Mouse (Mus musculus): ENCODE results near the gene Olfr1443.
"Not testable (repeated sequence)": the region's sequence is repeated elsewhere in the genome, so short reads cannot be mapped to it uniquely, and the experiment has no call there.

The Olfr1443 gene

DNA sequence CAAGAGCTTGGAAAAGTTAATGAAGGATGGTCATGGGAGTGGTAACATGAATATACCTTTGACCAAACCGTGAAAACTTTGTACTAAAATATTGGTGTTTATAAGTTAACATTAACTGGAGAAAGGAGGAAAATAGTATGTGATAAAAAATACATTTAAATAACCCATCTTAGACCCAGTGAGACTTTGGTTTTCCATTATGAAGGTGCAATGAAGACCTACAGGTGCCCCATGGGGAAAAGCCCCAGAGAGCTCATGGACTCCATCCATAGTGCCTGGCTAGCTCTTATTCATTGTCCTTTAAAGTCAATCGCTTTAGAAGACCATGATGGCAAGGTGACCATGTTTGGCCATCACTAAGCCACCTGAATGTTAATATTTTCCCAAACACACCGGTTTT, at the start of gene Olfr1443:
TSS of gene Olfr1443 (plus strand) at position 301 of the 400 bp plus-strand sequence.
- in situ Hi-C loops (cut with MboI; ENCODE audit: unreplicated experiment in 2 of 2) = no loop called here

- in situ Hi-C loops (cut with MboI; ENCODE audit: unreplicated experiment in 2 of 2) = no loop called here
Observed at GRCm38 (mm10) chr19:12633176-12633575, 44.7 kb upstream of the Olfr1443 start, which contains the start of gene Glyat. Gene Glyat (plus strand): TSS chr19:12633308.

- in situ Hi-C loops (cut with MboI; ENCODE audit: unreplicated experiment in 2 of 2) = no loop called here
Observed at GRCm38 (mm10) chr19:12634259-12634658, 43.7 kb upstream of the Olfr1443 start.

DNA sequence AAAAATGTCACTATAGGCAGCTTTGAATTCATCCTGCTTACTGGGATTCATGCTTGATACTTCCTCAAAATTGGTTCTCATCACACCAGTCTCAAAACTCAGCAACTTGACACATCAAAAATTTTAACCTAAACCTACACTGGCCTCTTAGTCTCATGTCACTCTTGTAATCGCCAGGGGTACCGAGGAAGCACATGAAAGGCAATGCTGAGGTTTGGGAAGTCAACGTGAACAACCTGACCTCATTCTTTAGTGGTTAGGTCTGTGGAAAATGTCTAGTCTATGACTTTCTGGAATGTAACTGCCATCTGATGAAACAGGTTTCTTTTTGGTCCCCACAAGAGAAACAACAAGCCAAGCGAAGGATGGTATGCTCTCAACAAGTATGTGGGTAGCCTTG, 42.9 kb upstream of the Olfr1443 start:
- in situ Hi-C loops (cut with MboI; ENCODE audit: unreplicated experiment in 2 of 2) = no loop called here

- in situ Hi-C loops (cut with MboI; ENCODE audit: unreplicated experiment in 2 of 2) = no loop called here
Observed at GRCm38 (mm10) chr19:12636863-12637262, 41.0 kb upstream of the Olfr1443 start.

DNA sequence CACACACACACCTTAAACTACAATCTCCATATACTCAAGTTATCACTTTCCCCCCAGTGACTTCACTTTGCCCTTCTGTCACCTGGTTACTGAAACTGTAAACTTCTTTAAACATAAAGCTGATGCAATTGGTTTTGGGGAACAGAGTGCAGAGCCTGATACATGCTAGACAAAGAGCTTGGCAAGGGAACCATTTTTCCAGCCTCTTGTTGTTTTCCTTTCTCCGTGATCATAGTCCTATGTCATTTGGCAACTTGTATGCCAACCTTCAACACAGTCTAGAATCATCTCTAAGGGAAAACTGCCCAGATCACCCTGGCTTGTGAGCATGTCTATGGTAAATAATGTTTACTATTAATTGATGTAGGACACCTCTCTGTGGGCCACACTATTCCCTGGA, 39.9 kb upstream of the Olfr1443 start:
- in situ Hi-C loops (cut with MboI; ENCODE audit: unreplicated experiment in 2 of 2) = no loop called here

DNA sequence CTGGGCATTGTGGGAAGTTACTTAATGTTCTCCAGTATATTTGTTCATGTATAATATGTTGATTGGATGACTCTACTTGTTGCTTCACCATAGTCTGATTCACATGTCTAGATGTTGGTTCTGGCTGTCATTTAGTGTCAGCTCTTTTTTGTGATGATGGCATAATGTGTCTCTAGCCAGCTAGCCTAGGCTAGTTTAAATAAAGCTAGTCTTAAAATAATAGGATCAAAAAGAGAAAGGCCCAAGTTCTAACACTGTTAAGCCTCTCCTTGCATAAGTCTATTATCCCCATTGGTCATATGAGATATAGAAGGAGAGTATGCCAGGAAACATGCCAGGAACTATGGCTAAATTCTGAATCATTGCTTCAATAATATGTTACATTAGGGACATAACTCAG, 28.4 kb upstream of the Olfr1443 start:
- in situ Hi-C loops (cut with MboI; ENCODE audit: unreplicated experiment in 2 of 2) = no loop called here

- in situ Hi-C loops (cut with MboI; ENCODE audit: unreplicated experiment in 2 of 2) = no loop called here
Observed at GRCm38 (mm10) chr19:12666156-12666555, 11.8 kb upstream of the Olfr1443 start.

DNA sequence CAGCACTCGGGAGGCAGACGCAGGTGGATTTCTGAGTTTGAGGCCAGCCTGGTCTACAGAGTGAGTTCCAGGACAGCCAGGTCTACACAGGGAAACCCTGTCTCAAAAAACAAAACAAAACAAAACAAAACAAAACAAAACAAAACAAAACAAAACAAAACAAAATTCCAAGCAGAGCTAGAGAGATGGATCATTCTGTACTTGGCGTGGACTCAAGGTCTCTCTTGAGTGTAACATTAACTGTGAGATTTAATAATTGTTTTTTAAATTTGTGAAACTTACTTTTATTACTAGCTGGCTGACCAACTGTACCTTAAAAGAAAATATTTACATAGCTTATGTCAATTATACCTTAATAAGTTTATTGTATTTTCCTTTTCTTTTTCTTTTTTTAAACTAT, 9.3 kb upstream of the Olfr1443 start:
- in situ Hi-C loops (cut with MboI; ENCODE audit: unreplicated experiment in 2 of 2) = not testable (repeated sequence)

GRCm38 (mm10) chr19:12670139-12670538, 7.8 kb upstream of the Olfr1443 start, which contains the start of gene Olfr1442:
Gene Olfr1442 (plus strand): TSS chr19:12670439.
- in situ Hi-C loops (cut with MboI; ENCODE audit: unreplicated experiment in 2 of 2) = no loop called here

GRCm38 (mm10) chr19:12671051-12671450, 6.9 kb upstream of the Olfr1443 start:
- in situ Hi-C loops (cut with MboI; ENCODE audit: unreplicated experiment in 2 of 2) = no loop called here

- in situ Hi-C loops (cut with MboI; ENCODE audit: unreplicated experiment in 2 of 2) = no loop called here
Observed at GRCm38 (mm10) chr19:12684638-12685037, 6.7 kb downstream of the Olfr1443 start.

DNA sequence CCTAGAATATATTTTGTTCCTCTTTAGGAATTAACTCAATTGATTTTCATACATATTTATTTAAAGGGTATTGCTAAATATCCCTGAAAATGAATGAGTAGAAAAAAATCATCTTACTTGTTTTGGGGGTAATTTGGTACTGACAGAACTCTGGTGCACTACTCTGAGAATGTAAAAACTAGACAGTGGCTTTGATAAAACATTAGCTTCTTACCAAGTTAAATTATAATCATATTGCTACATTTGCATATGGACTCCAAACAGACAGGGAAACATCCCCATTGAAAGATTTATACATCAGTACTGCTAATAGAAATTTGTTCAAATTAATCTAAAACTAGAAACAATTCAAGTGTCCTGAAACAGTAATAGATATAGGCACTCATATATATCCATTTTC, 7.3 kb downstream of the Olfr1443 start:
- in situ Hi-C loops (cut with MboI; ENCODE audit: unreplicated experiment in 2 of 2) = no loop called here

DNA sequence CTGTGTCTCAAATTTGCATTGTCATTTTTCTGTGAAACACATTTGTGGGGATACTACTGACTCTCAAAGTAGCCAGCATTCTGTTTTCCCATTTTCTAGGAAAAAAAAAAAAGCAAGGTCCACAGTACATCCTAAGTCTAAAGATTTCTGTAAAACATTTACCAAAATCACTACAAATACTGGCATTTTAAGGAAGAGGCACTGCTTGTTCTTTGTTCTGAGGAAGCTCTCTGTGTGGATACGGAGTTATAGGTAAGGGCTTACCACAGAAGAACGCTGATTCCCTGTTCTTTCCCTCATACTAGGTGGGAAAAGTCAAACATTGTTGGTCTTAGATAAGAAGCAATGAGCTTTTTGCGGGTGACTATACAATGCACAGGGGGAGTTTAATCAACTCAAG, 17.7 kb downstream of the Olfr1443 start, which contains the start of gene Keg1:
TSS of gene Keg1 (plus strand) at position 197 of the 400 bp plus-strand sequence.
- in situ Hi-C loops (cut with MboI; ENCODE audit: unreplicated experiment in 2 of 2) = no loop called here

DNA sequence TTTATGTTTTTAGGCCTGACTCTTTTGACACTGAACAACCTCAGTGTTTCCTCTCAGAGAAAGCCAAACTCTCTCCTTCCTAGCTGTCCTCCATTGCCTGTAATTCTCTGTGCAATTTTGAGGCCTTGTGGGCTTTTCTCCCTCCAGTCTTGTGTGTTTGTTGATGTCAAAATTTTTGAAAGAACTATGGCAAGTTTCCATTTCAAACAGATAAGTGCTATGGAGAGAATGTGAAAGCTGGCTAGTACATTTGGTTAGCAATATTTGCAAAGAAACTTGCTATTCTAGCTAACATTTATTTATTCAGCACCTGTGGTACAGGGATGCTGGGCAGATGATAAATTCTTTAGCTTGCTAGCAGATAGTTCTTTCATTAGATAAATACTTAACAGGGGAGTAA, 18.3 kb downstream of the Olfr1443 start:
- in situ Hi-C loops (cut with MboI; ENCODE audit: unreplicated experiment in 2 of 2) = no loop called here

DNA sequence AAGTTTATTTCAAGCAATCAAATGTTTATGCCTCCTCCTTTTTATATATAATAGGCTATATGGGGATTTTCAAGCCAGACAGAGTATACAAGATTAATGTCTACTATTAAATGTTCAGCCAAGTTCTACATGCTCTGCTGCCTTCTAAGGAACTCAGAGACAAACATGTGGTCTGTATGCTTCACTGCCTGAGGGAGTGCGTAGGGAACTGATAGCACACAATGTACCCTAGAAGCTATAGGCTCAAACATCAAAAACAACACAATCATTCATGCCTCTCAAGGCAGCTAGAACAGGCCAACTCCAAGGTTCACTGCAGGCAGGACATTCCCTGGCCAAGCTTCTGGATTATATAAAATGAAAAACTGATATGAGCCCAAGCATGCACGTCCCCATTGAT, 30.5 kb downstream of the Olfr1443 start:
- in situ Hi-C loops (cut with MboI; ENCODE audit: unreplicated experiment in 2 of 2) = no loop called here

GRCm38 (mm10) chr19:12708986-12709385, 31.1 kb downstream of the Olfr1443 start:
- in situ Hi-C loops (cut with MboI; ENCODE audit: unreplicated experiment in 2 of 2) = no loop called here

GRCm38 (mm10) chr19:12719189-12719588, 41.3 kb downstream of the Olfr1443 start:
- in situ Hi-C loops (cut with MboI; ENCODE audit: unreplicated experiment in 2 of 2) = loop anchor here in 1 of 2 experiments (10.0 kb wide), 1 partner anchor 204 kb away; no protein-coding TSS in a partner anchor

DNA sequence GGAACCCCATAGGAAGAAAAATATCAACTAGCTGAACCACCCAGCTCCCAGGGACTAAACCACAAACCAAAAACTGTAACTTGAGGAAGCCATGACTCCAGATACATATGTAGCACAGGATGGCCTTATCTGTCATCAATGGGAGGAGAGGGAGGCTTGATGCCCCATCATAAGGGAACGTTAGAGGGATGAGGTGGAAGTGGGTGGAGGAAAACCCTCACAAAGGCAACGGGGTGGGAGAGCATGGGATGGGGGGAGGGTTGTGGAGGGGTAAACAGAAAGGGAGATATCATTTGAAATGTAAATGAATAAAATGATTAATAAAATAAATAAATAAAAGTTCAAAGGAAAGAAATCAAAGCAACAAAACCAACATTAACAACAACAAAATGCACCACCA, 42.6 kb downstream of the Olfr1443 start:
- in situ Hi-C loops (cut with MboI; ENCODE audit: unreplicated experiment in 2 of 2) = loop anchor here in 1 of 2 experiments (5.0 kb wide), 1 partner anchor 97 kb away; no protein-coding TSS in a partner anchor

GRCm38 (mm10) chr19:12720919-12721318, 43.0 kb downstream of the Olfr1443 start:
- in situ Hi-C loops (cut with MboI; ENCODE audit: unreplicated experiment in 2 of 2) = loop anchor here in 1 of 2 experiments (5.0 kb wide), 1 partner anchor 96 kb away; no protein-coding TSS in a partner anchor

DNA sequence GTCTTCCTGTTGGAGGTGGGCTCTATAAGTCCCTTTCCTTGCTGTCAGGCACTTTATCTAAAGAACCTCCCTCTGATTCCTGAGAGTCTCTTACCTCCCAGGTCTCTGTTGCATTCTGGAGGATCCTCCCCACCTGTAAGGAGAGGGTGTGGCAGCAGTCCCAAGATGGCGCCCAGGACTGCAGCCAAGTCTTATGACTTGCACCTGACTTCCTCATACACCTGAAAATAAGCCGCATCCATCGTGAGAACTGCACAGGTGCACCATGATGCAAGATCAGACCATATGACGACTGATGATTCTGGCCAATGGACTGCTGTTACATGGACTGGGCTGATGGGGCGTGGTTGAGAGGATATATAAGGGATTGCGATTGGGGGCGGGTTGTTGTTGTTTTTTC, 43.7 kb downstream of the Olfr1443 start:
- in situ Hi-C loops (cut with MboI; ENCODE audit: unreplicated experiment in 2 of 2) = loop anchor here in 1 of 2 experiments (5.0 kb wide), 1 partner anchor 96 kb away; no protein-coding TSS in a partner anchor

DNA sequence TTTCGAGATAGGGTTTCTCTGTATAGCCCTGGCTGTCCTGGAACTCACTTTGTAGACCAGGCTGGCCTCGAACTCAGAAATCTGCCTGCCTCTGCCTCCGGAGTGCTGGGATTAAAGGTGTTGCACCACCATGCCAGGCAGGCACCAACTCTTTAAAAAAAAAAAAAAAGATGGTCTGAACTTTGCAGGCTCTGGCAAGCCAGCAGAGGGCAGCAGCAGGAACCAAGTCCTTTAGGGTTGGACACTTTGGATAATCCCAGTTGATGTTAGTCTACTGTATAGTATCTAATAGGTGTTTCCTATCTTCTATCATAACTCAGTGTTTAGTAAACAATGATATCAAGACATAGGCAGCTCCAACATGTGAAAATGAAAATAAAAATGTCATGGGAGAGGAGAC, 44.4 kb downstream of the Olfr1443 start:
- in situ Hi-C loops (cut with MboI; ENCODE audit: unreplicated experiment in 2 of 2) = loop anchor here in 1 of 2 experiments (5.0 kb wide), 1 partner anchor 95 kb away; no protein-coding TSS in a partner anchor

GRCm38 (mm10) chr19:12725851-12726250, 47.9 kb downstream of the Olfr1443 start:
- in situ Hi-C loops (cut with MboI; ENCODE audit: unreplicated experiment in 2 of 2) = no loop called here

Data from v-Abl transformed pro-B cells (cell line).